Mouse (Mus musculus): ENCODE measurements at regions not wholly inside any gene's neighbourhood (a gene's known extent, or its start where the extent isn't known, plus 50 kb on each side); places are given as distances from the start of the nearest gene placed in this dataset.

DNA sequence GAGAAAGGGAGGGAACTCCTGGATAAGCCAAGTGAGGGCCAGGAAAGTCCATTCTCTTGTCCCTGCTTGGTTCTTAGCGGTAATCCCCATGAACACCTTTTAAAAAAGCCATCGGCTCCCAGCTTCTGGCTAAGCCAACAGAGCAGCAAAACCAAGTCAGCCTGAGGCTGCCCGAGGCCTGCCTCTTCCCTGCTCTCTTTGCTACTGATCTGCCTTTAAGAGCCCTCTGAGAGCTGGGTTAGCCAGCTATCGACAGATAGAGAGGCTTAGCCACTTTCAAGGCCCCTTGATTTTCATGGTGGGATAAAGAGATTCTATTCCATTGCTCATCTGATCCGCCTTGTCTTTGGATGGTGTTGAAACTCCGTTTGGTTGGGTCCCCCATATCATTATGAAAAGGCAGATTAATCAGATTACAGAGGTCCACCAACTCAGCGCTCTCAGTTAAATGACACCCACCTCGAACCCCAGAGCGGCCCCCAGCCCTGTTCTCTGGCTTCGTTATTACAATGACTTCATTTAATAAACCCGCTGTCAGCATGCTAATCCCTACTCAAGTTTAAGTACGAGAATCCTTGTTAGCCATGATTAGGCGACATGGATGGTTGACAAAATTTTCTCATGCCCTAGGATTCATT, 66.1 kb downstream of the Slc4a3 start:
- no peak for DNase-seq

DNA sequence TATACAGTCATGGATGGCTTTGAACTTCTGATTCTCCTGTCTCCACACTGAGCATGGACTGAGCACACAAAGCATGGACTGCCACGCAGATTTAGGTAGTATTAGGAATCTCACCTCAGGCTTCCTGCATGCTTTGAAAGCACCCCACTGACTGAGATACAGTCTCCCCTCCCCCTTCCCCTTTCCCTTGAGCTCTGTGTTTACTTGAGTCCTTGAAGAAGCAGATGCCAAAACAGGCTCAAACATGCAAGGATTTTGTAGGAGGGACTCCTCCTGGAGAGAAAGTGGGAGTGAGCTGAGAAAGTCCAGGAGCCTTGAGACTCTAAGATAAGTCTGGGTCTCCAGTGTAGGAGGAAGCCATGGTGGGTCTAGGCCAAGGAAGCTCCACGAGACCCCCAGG, 67.1 kb downstream of the Slc4a3 start:
- no peak for DNase-seq

DNA sequence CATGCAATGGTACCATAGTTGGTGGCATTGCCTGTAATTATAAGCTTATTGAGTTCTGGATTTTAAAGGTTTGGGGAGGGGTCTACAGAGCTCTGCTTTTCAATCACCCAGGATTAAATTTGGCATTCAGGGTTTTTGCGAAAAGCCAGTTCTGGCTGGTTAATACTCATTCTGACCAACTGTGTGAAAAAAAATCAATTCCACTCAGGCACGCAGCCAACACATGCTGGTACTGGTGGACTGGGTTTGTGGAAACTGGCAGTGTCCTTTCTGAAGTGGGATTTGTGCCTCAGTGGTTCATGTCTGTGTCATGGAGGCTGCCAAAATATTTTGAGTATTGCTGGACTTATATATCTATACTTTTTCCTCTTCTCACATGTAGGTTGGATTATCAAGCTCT, 70.9 kb downstream of the Slc4a3 start:
- DNase-seq, result no peak

DNA sequence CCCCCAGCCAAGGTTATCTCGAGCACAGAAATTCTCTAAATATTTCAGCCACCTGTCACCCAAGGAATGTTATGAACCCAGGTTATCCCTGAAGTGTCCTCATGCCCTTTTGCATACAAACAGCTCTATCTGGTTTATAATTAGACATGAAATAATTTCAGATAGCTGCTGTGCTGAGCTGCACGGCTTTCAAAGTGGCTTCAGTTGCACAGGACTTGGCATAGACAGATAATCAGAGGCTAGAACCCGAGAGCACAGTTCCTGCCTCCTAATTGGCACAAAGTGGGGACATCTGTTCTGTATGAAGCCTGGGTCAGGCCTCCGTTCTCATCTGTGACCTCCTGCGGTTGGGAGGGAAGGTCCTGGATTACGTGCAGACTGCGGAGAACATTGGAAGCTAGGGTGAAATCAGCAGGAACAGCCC, 72.3 kb downstream of the Slc4a3 start:
- no peak for DNase-seq

DNA sequence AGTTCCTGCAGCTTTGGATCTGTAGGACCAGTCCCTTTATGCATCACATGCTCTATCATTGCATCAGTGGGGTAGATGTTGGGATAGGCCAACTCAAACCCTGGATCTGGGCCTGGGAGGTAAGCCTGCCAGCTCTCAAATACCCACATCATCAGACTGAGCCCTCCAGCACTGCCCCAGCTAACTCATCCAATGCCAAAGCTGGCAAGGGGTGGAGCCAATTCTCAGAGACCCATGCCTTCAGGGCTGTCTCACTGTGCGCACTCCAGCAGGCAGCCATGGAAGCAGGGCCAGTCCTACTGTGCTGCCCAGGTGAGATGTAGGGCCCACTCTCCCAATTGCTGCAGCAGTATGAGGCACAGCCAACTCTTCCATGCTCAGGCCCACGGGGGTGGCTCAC, 84.2 kb downstream of the Slc4a3 start:
- no peak for DNase-seq

DNA sequence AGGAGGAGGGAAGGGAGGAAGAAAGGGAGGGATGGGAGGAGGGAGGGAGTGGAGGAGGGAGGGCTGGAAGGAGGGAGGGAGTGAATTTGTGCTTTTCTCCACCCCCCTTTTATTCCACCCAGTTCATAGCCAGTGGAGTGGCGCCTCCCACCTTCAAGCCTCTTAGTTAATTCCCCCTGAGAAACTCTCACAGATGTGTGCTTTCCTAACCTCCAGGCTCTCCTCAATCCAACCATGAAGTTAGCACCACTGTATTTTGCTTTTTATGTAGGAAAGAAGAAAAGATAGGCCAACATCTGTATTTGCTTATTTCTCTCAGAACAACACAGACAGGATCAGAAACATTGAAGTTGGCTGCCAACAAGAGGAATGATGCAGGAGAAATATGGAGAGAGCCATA, 85.7 kb downstream of the Slc4a3 start:
- DNase-seq, result no peak

DNA sequence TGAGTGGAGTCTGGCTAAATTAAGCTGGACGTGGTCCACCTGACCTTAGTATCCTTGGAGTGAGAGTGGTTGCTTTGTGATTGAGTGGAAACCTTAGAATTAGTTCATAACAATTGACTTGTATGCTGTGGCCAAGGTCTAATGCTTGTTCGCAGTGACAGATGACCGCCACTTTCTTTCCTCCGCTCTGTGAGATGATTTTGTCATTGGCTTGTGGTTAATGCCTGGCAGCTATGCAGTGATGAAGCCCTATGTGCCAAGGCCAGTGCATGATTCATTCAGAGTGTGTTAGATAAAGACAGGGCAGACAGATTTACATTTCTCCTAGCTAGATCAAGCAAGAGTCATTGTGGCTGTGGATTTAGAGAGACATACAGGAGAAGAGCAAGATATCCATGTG, 89.5 kb downstream of the Slc4a3 start:
- DNase-seq, result no peak

DNA sequence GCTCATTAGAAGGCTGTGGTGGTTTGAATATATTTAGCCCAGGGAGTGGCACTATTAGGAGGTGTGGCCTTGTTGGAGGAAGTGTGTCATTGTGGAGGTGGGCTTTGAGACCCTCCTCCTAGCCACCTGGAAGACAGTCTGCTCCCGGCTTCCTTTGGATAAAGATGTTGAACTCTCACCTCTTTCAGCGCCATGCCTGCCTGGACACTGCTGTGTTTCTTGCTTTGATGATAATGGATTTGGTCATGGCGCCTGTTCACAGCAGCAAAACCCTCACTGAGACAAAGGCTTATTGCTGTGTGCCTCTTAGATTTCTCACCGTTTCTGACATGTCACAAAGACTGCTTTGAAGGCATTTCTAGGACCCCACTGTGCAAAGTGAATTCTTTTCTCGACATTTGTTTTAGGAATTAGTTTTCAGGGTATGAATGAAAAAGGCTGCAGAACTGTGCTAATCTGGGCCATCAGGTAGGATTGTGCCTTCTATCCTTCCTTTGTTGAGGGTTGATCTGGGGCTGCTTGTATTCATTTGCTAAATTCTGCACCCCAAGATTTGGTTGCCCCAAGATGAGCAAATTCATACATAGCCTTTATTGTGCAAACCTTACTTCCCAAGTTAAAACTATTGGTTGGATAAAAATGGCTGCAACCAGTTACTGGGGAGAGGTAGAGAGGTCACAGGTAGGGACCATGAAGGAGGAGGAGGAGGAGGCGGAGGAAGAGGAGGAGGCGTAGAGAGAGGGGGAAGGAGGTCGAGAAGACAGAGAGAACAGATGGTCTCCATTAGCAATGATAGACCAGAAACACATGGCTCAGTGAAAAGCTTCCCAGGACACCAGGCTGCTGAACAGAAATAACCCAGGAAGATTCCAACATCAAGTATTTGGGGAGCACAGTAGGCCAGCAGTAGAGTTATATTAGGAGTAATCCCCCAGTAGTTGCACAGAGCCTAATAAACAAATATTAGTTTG, 93.2 kb downstream of the Slc4a3 start:
- DNase-seq, result no peak

DNA sequence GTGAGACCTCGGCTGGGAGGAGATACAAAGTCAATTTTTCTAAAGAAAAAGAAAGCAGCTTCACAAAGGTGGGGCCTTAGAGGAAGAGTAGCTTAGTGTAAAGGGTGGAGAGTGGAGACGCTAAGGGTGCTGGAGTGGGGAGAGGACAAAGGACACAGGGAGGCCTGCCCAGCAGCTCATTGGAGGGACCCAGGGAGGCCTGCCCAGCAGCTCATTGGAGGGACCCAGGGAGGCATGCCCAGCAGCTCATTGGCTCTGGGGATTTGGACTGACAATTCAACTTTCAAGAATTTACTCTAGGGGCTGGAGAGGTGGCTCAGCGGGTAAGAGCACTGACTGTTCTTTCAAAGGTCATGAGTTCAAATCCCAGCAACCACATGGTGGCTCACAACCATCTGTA, 96.4 kb downstream of the Slc4a3 start:
- no peak for DNase-seq

DNA sequence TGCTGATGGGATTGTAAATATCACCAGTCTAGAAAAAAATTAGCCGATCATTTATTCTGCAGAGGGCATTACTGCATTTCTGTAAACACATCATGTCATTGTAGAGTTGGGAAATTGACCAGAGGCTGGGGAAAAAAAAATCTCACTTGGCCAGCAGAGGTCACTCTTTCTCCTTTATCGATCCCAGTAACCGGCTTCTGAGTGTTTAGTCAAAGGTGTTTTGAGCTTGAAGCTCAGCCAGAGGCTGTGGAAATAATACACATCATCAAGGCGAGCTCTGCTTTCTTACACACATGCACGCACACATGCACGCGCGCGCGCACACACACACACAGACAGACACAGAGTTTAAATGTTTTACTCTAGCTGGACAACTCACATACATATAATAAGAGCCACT, 106.5 kb downstream of the Slc4a3 start:
- peak; percentile 62 to 72 for DNase-seq

DNA sequence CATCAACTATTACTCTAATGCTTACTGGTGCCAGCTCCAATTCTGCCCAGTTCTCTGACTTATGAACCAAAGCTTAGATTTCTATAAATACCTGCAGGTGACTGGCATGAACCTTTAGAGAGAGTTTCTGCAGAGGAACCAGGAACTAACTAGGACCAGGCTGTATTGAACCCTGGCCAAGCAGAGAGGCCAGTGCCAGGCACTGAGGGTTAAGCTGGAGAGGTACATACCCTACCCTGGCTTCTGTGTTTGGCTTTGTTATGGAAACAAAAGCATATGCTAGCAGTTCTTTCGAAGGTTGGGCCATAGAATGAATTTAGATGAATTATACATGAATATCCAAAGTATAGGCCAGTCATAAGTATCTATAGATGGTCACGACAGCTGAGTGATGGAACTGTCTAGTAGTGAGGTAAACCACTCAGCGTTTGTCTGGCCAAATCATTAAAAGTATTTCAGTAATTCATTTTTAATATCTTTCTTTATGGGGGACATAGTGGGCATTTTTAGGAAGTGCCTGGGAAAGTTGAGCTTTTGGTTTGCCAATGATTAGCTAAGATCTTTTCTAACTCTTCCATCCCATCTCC, 107.0 kb downstream of the Slc4a3 start:
- no peak for DNase-seq

DNA sequence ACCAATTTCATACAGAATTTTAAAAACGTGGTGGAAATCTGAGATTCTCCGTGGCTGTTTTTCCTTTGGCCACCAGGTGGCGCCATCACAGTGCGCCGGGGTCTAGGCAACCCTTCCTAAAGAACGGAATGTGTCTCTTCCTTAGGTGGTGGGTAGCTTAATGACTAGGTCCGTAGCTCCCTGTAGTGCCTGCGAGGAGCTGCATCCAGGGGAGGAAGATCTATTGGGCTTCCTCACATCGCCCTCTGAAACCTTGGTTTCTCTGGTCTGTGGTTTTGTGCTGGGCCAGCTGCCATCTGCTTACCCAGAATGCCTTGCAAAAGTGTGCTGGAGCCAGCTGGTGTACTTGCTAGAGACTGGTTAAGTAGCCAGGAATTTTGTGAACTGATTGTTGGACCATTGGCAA, 107.6 kb downstream of the Slc4a3 start:
- peak; percentile 81 to 86 for DNase-seq

DNA sequence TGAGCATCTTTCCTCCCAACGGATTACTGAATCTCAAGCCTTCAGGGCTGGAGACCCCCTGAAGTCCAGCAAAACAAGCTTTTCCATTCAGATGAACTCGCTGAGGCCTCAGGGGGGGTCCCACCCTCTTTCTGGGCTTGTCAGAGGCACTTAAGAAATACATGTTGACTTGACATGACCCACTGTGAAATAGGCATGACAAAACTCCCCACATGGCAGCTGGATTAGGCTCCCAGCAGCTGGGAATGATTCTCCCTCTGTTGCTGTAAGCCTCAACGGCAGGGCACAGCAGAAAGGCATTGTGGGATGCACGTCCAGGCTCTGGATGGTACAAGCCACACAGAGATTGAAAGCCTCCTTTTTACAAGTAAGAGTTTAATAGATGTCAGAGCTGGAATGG, 110.5 kb downstream of the Slc4a3 start:
- no peak for DNase-seq

DNA sequence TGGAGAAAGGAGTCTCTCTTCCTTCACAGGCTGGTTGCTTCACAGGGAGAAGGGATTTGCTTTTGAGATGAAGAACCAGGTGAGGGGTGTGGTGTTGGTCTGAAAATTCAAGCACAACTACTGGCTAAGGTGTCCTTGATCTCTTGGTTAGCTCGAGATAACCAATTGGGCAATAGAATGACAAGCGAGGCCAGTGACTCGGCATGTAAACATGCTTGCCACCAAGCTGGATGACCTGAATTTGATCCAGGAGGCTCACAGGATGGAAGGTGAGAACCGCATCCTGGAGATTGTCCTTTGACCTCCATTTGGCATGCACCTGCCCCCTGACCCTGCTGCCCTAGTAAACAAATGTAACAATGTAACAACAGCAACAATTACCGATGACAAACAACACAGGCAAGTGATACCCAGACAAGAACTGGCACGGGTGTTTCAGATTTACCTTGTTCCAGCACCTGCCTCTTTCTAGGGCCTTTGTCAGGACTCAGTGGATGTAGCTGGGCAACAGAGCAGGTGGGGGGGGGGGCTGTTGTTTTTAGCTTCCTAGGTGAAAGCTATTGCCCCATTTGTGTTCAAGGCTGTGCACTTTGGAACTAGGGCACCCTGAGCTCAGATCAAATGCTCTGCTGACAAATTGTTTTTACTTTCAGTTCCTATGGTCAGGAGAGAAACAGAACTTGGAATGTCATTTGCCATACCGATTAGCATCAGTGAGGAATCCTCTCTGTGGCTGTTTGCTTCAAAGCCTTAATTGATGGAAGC, 114.5 kb downstream of the Slc4a3 start:
- no peak for DNase-seq

DNA sequence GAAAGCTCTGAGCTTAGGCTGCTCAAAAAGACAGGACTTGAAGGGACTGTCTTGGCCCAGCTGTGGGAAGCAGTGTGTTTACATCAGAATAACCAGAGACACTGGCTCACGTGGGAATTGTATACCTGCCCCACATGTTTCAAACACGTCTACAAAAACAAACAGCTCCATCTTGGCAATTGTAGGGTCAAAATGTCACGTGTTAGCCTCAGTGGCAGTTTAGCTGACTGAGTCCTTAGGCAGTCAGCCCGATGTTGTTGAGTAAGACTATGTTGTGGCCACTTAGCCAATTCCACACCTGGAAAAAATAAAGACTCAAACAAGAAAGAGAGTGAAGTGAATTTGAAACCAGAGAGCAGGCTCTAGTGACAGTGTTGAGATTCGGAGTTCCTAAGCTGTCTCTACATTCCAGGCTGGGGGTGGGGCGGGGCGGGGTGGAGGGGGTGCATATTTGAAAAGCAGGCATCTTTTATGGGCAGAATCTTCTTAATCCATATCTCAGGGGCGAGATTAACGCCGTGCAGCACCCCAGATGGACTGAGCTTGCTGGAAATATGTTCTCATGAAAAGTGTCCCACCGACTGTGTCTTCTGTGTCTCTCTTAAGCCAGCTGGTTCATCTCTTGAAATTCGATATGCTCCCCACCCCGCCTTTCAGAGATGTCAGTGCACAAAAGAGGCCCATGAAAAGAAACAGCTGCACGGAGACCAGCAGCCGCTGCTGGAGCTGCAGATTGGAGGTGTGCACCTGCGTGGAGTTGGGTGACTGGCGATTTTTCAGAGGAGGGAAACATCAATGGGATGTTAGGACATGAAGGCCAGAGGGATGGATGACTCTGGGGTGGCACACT, 116.3 kb downstream of the Slc4a3 start:
- DNase-seq, result no peak

DNA sequence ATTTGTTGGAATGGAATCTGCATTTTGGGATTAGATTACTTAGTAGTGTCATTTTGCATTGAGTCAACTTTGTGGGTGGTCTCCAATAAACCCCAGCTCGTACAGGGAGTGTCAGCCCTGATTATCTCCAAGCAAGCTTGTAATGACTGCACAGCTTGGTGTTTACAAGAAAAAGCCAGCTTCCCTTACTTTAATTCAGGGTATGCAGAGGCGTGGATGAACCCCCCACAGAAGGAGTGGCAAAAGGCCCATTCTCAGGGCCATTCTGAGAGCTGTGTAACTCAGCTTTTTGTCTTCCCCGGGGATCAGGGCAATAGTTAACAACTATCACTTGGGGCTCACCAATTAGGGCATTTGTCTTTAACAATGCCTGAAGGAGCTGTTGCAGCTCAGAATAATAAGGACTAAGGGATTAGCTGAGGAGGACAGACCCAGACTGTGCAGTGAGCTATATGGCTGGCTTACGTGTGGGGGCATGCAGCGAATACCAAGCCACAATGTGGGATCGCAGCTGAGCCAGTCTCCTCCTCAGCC, 121.7 kb downstream of the Slc4a3 start:
- DNase-seq, result no peak

DNA sequence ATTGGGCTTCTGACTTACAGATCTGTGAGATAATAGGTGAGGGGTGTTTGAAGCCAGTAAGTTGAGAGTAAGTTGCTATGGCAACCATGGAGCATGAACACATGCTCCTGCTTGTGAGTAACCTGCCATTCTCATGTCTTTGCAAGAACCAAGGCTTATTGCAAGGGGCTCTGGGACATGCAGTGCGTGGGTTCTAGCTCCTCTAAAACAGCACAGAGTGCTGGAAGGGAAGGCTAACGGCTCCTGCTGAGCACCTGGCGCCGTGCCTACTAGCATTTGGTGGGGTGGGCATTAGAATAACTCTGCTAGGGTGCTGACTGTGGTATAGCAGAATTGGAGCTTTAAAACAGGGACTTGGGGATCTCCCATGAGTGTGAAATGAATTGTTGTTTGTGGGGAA, 130.2 kb downstream of the Slc4a3 start:
- peak; percentile 56 to 68 for DNase-seq

DNA sequence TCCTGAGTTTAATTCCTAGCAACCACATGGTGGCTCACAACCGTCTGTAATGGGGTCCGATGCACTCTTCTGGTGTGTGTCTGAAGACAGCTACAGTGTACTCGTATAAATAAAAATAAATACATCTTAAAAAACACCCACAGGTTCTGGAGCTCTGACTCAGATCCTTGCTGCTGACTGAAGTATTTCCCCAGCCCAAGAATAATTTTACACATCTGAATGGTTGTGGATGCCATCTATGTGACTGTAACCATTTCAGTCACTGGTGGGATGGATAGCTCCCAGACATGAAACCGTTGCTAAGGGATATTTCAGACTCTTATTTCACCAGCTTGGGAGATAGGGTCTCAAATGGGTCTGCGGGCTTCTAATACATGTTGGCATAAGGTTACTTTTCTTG, 131.6 kb downstream of the Slc4a3 start:
- no peak for DNase-seq

DNA sequence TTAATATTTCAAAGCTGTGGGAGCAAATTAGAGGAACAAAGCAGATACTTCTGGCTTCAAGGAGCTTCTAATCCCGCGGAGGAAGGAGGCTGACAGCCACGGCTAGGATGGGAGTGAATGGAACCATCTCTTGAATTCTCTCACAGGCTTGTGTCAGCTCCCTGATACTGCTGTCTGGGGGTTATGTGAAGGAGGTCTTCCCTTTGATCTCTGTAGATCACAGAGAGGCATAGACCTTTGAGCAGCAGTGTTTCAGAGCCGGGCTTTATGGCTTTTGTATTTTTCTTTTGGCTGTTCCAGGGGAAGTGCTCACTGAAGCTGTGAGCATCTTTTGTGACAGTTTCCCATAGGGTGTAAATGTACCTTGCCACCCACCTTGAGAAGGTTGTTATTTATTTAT, 132.2 kb downstream of the Slc4a3 start:
- DNase-seq, result no peak

DNA sequence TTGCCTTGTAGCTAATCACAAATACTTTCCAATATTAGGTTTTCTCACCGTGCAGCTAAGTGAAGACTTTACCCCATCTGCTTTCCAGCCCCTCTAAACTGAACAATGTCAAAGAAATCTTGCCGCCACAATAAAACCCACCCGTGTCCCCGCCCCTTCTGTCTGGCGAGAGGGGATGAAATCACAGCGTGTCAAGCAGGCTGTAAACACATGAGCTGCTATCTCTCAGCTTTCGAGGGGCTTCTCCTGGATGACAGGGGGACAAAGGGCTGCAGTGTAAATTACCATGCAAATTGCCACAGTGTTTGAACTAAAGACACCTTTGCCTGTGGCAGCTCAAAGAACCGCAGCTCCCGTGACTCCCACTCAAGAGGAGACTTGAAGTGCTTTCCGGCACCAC, 134.3 kb downstream of the Slc4a3 start:
- DNase-seq, result no peak

DNA sequence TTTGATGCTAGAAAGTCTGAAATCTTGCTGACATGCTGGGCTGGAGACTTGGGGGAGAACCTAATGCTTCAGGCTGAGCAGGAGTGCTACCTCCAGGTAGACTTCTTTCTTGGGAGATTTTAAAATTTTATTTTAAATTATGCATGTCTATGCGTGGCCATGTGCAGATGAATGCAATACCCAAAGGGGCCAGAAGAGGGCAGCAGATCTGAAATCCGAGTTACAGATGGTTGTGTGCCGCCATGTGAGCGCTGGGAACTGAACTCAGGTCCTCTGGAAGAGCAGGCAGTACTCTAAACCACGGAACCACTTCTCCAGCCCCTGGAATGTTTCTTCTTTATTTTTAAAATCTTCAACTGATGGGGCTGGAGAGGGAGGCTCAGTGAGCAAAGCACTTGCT, 135.8 kb downstream of the Slc4a3 start:
- no peak for DNase-seq

DNA sequence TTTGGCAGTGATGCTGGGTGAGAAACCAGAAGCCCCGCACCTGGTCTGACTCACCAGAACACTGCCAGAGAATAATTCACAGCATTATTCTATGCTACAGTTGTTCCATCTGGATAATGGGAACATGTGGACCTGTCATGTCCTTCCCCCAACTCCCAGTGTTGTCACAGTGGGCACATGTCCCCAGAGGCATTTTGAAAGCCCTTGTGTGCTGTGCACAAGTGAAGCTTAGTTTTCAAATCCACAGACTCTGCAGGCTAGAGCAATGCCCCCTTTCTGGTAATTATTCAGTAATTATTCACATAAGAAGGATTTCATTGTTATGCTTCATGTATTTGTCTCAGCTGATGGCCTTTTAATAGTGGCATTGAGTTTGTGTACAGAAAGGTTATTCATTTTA, 146.7 kb downstream of the Slc4a3 start:
- DNase-seq, result no peak
